7 mouse cellular contexts compared by ENCODE assay signal in the genomic region with DNA sequence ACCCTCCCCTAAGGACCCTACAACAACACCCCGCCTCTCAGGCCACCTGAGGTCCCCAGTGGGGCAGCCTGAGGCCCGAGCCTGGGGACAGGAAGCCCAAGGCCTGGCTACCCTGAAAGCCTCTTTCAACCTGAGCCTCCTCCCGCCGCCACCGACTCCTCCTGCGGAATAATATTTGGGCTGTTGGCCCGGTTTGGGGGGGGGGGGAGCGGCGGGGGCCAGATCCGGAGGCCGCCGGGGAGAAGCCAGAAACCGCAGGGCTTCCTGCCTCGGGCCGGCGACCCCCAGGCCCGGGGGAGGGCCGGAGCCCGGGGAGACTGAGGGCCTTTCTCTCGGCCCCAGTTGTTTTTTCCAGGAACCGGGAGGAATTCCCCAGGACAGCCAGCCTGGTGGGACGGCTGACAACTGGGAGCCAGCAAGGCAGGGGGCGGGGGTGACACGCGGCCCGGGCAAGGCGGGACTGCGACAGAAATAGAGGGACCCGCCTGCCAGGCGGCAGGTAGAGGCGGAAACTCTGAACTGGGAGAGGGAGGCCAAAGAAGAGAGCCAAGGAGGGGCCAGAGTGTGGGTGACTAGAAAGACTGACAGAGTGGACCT. TPM values are rescaled to one million over a fixed set of nuclear protein-coding genes. Genes with fewer than 3 reads are reported as not detected.
DNase-seq lines count a peak whose midpoint lies in the region; ATAC-seq and TF ChIP-seq lines count a peak whose summit lies in the region.

No protein-coding gene starts in this region.

- peak overlapping the region; percentile 35; the same call in 1 of the 2 replicates for H3K4me3 ChIP-seq in ES-Bruce4 (ENCODE audit: low read depth, low read length)
- H3K4me3 ChIP-seq in kidney, embryonic 15.5 days (replicated peaks) = peak overlapping the region; percentile 44

- no peak for TF ChIP-seq POLR2A in ES-Bruce4 (IDR thresholded peaks at IDR 0.05; ENCODE audit: insufficient read depth, low read length)

- peak; percentile 51 for DNase-seq in 416B (ENCODE audit: low read depth)
- peak; percentile 14 to 37 for DNase-seq in gastrocnemius, postnatal 36 days
- DNase-seq in lung, postnatal 25 days (ENCODE audit: low spot score) = peak; percentile 36
- DNase-seq in left cerebral cortex, adult 11 months (ENCODE audit: low spot score) = no peak
- no peak for DNase-seq in frontal cortex, adult 2 months (ENCODE audit: extremely low spot score in 1 of 2, low spot score in 1 of 2)

- H3K36me3 ChIP-seq in ES-Bruce4 (ENCODE audit: control insufficient read depth, insufficient read depth, low read length, poor library complexity, severe bottlenecking) = no peaks in the 10 kb centered on the region
- H3K36me3 ChIP-seq in kidney, embryonic 15.5 days = peaks cover 6% of the 10 kb centered on the region; the same call in 1 of the 2 replicates

- no peak for TF ChIP-seq EP300 in ES-Bruce4 (IDR thresholded peaks at IDR 0.05; ENCODE audit: insufficient read depth, low read depth, low read length)

- H3K27ac ChIP-seq in ES-Bruce4 (ENCODE audit: insufficient read depth, low read length) = no peak overlapping the region
- peak overlapping the region; percentile 81 for H3K27ac ChIP-seq in kidney, embryonic 15.5 days

- H3K4me2 ChIP-seq in kidney, embryonic 15.5 days = peak overlapping the region; percentile 75

- WGBS in kidney, embryonic 15.5 days = 3% methylated on average over 31 of the region's 31 CpGs

- H3K9me3 ChIP-seq in ES-Bruce4 (replicated peaks; ENCODE audit: control insufficient read depth, insufficient read depth, low read length, poor library complexity, severe bottlenecking) = no peaks in the 10 kb centered on the region
- no peaks in the 10 kb centered on the region for H3K9me3 ChIP-seq in kidney, embryonic 15.5 days (replicated peaks)

- peak; percentile 31; the same call in 1 of the 2 replicates for ATAC-seq in kidney, embryonic 15.5 days (replicated peaks; ENCODE audit: low FRiP score)

- no peaks in the 10 kb centered on the region for H3K27me3 ChIP-seq in ES-Bruce4 (ENCODE audit: control insufficient read depth, insufficient read depth, low read length, poor library complexity, severe bottlenecking)
- no peaks in the 10 kb centered on the region for H3K27me3 ChIP-seq in kidney, embryonic 15.5 days

- intact Hi-C loops in gastrocnemius, postnatal 36 days (cut with DNase I) = no loop called here

- TF ChIP-seq CTCF in ES-Bruce4 (IDR thresholded peaks at IDR 0.05; ENCODE audit: low read depth, low read length) = no peak

- H3K9ac ChIP-seq in ES-Bruce4 (ENCODE audit: low read depth, poor library complexity, severe bottlenecking) = peak overlapping the region; percentile 88
- peak overlapping the region; percentile 53 for H3K9ac ChIP-seq in kidney, embryonic 15.5 days

- no peaks in the 10 kb centered on the region for H3K4me1 ChIP-seq in ES-Bruce4 (ENCODE audit: control insufficient read depth, insufficient read depth, low read length)
- peaks cover 30% of the 10 kb centered on the region for H3K4me1 ChIP-seq in kidney, embryonic 15.5 days

RNA-seq across cellular contexts. Expression of a gene that starts 8.3 kb away (rescaled TPM):
- polyA plus RNA-seq in ES-Bruce4 (2011; ENCODE audit: insufficient read depth, insufficient read length, low read depth, missing spikeins) = 16.2 and 20.9 TPM in 2 replicates
- 10 to 100 TPM; 13.8 to 15.1 TPM for total RNA-seq in gastrocnemius, postnatal 36 days (2021)
- 21.4 and 24.1 TPM in 2 replicates for polyA plus RNA-seq in kidney, embryonic 15.5 days (2015; fragmentation: Nextera tagmentation; extraction: Ambion mirVana)
- 29.0 and 30.5 TPM in 2 replicates for polyA plus RNA-seq in frontal cortex, adult 2 months (2012; rRNA removed)

RNA-seq across cellular contexts. Expression of a gene that starts 11.2 kb away (rescaled TPM):
- polyA plus RNA-seq in ES-Bruce4 (2011; ENCODE audit: insufficient read depth, insufficient read length, low read depth, missing spikeins) = 2.5 and 2.6 TPM in 2 replicates
- not detected for total RNA-seq in gastrocnemius, postnatal 36 days (2021)
- polyA plus RNA-seq in kidney, embryonic 15.5 days (2015; fragmentation: Nextera tagmentation; extraction: Ambion mirVana) = 1.2 and 1.3 TPM in 2 replicates
- not detected in 2 replicates for polyA plus RNA-seq in frontal cortex, adult 2 months (2012; rRNA removed)

RNA-seq across cellular contexts. Expression of a gene that starts 12.1 kb away (rescaled TPM):
- 102 and 119 TPM in 2 replicates for polyA plus RNA-seq in ES-Bruce4 (2011; ENCODE audit: insufficient read depth, insufficient read length, low read depth, missing spikeins)
- total RNA-seq in gastrocnemius, postnatal 36 days (2021) = 10 to 100 TPM; 61.8 to 65.7 TPM
- polyA plus RNA-seq in kidney, embryonic 15.5 days (2015; fragmentation: Nextera tagmentation; extraction: Ambion mirVana) = 34.3 and 38.4 TPM in 2 replicates
- polyA plus RNA-seq in frontal cortex, adult 2 months (2012; rRNA removed) = 118 and 120 TPM in 2 replicates

RNA-seq across cellular contexts. Expression of a gene that starts 21.1 kb away (rescaled TPM):
- 4.0 and 5.5 TPM in 2 replicates for polyA plus RNA-seq in ES-Bruce4 (2011; ENCODE audit: insufficient read depth, insufficient read length, low read depth, missing spikeins)
- 1 to 10 TPM; 4.7 to 6.4 TPM for total RNA-seq in gastrocnemius, postnatal 36 days (2021)
- 3.5 and 3.9 TPM in 2 replicates for polyA plus RNA-seq in kidney, embryonic 15.5 days (2015; fragmentation: Nextera tagmentation; extraction: Ambion mirVana)
- polyA plus RNA-seq in frontal cortex, adult 2 months (2012; rRNA removed) = 39.9 and 46.2 TPM in 2 replicates

RNA-seq across cellular contexts. Expression of a gene that starts 24.9 kb away (rescaled TPM):
- not detected in 2 replicates for polyA plus RNA-seq in ES-Bruce4 (2011; ENCODE audit: insufficient read depth, insufficient read length, low read depth, missing spikeins)
- not detected for total RNA-seq in gastrocnemius, postnatal 36 days (2021)
- not detected in 2 replicates for polyA plus RNA-seq in kidney, embryonic 15.5 days (2015; fragmentation: Nextera tagmentation; extraction: Ambion mirVana)
- polyA plus RNA-seq in frontal cortex, adult 2 months (2012; rRNA removed) = 2.9 and 4.1 TPM in 2 replicates

Comparison
In these comparisons a context has a peak if more than half of its experiments do, and no peak if none do; other contexts are left out.
1. DNase-seq: peak in 416B (single experiment), gastrocnemius, postnatal 36 days (2 of 2) and lung, postnatal 25 days (single experiment); none in left cerebral cortex, adult 11 months (single experiment) and frontal cortex, adult 2 months (0 of 2).